Mouse (Mus musculus): ENCODE data around the gene Egfr.

The Egfr gene

GRCm38 (mm10) chr11:16951761-16952010 is 199.7 kb downstream of the Egfr start:
- ATAC-seq (ENCODE audit: low TSS enrichment), result no peak

GRCm38 (mm10) chr11:16956115-16956862 is 204.3 kb downstream of the Egfr start:
- no peak for ATAC-seq (ENCODE audit: low TSS enrichment)

GRCm38 (mm10) chr11:16957030-16957429 is 205.0 kb downstream of the Egfr start:
- no peak for ATAC-seq (ENCODE audit: low TSS enrichment)

- ATAC-seq (ENCODE audit: low TSS enrichment), result no peak
These were observed 206.5 kb downstream of the Egfr start for GRCm38 (mm10) chr11:16958520-16958919.

Measured in frontal cortex, adult (tissue).